Mouse (Mus musculus): ENCODE measurements at regions not wholly inside any gene's neighbourhood (a gene's known extent, or its start where the extent isn't known, plus 50 kb on each side); places are given as distances from the start of the nearest gene placed in this dataset.

- WGBS, result 69% methylated on average over 2 of the region's 2 CpGs
Observed at GRCm38 (mm10) chr13:60298575-60298974, 121.4 kb upstream of the Gas1 start.

GRCm38 (mm10) chr13:60299076-60299475 is 121.9 kb upstream of the Gas1 start:
- no peaks in the 10 kb centered on the region for H3K9me3 ChIP-seq (ENCODE audit: low read length)
- H3K4me2 ChIP-seq (ENCODE audit: low read depth), result no peak overlapping the region
- TF ChIP-seq CTCF (IDR thresholded peaks at IDR 0.05; ENCODE audit: low read depth), result no peak
- no peaks in the 10 kb centered on the region for H3K4me1 ChIP-seq (ENCODE audit: insufficient read depth)
- DNase-seq (no peak), ATAC-seq (no peak)
- H3K27me3 ChIP-seq (ENCODE audit: insufficient read depth, low read length), result no peaks in the 10 kb centered on the region
- no peak overlapping the region for H3K9ac ChIP-seq
- H3K27ac ChIP-seq (ENCODE audit: low read depth, low read length), result no peak overlapping the region
- H3K4me3 ChIP-seq (ENCODE audit: low read depth, low read length), result no peak overlapping the region
- WGBS, result 59% methylated on average over 5 of the region's 5 CpGs
- no peaks in the 10 kb centered on the region for H3K36me3 ChIP-seq (ENCODE audit: insufficient read depth)

More at GRCm38 (mm10) chr13:60298575-60298974, 121.4 kb upstream of the Gas1 start:
- H3K27ac ChIP-seq (ENCODE audit: low read depth, low read length), result no peak overlapping the region
- no peak overlapping the region for H3K4me2 ChIP-seq (ENCODE audit: low read depth)
- DNase-seq, result no peak
- H3K36me3 ChIP-seq (ENCODE audit: insufficient read depth), result no peaks in the 10 kb centered on the region
- H3K9me3 ChIP-seq (ENCODE audit: low read length), result no peaks in the 10 kb centered on the region
- no peaks in the 10 kb centered on the region for H3K27me3 ChIP-seq (ENCODE audit: insufficient read depth, low read length)
- H3K4me3 ChIP-seq (ENCODE audit: low read depth, low read length), result no peak overlapping the region
- H3K9ac ChIP-seq, result no peak overlapping the region
- no peak for ATAC-seq
- H3K4me1 ChIP-seq (ENCODE audit: insufficient read depth), result no peaks in the 10 kb centered on the region
- TF ChIP-seq CTCF (IDR thresholded peaks at IDR 0.05; ENCODE audit: low read depth), result no peak

GRCm38 (mm10) chr13:60303561-60303960 is 126.4 kb upstream of the Gas1 start:
- Histone ChIP-seq H3K9me3 (ENCODE audit: low read length) (no peaks in the 10 kb centered on the region), H3K36me3 (ENCODE audit: insufficient read depth) (no peaks in the 10 kb centered on the region), H3K4me1 (ENCODE audit: insufficient read depth) (0 out of 2 replicates have a peak, but pooled peaks cover 2% of the 10 kb centered on the region), H3K9ac (no peak overlapping the region), H3K27me3 (ENCODE audit: insufficient read depth, low read length) (no peaks in the 10 kb centered on the region), H3K4me2 (ENCODE audit: low read depth) (no peak overlapping the region), H3K27ac (ENCODE audit: low read depth, low read length) (no peak overlapping the region), H3K4me3 (ENCODE audit: low read depth, low read length) (no peak overlapping the region)
- DNase-seq, result no peak
- WGBS, result 92% methylated on average over 9 of the region's 9 CpGs
- no peak for ATAC-seq
- no peak for TF ChIP-seq CTCF (IDR thresholded peaks at IDR 0.05; ENCODE audit: low read depth)

- Histone ChIP-seq H3K4me2 (ENCODE audit: low read depth) (no peak overlapping the region), H3K9me3 (ENCODE audit: low read length) (no peaks in the 10 kb centered on the region), H3K27me3 (ENCODE audit: insufficient read depth, low read length) (no peaks in the 10 kb centered on the region), H3K9ac (no peak overlapping the region), H3K36me3 (ENCODE audit: insufficient read depth) (no peaks in the 10 kb centered on the region), H3K4me3 (ENCODE audit: low read depth, low read length) (no peak overlapping the region), H3K4me1 (ENCODE audit: insufficient read depth) (0 out of 2 replicates have a peak, but pooled peaks cover 2% of the 10 kb centered on the region), H3K27ac (ENCODE audit: low read depth, low read length) (no peak overlapping the region)
- no peak for ATAC-seq
- no peak for DNase-seq
- 42% methylated on average over 1 of the region's 1 CpGs for WGBS
- TF ChIP-seq CTCF (IDR thresholded peaks at IDR 0.05; ENCODE audit: low read depth), result no peak
Observed at GRCm38 (mm10) chr13:60305028-60305810, 128.1 kb upstream of the Gas1 start.

- WGBS, result 48% methylated on average over 13 of the region's 13 CpGs
- Histone ChIP-seq H3K4me3 (ENCODE audit: low read depth, low read length) (no peak overlapping the region), H3K9ac (no peak overlapping the region), H3K27ac (ENCODE audit: low read depth, low read length) (no peak overlapping the region), H3K36me3 (ENCODE audit: insufficient read depth) (no peaks in the 10 kb centered on the region), H3K4me2 (ENCODE audit: low read depth) (no peak overlapping the region), H3K9me3 (ENCODE audit: low read length) (no peaks in the 10 kb centered on the region), H3K27me3 (ENCODE audit: insufficient read depth, low read length) (no peaks in the 10 kb centered on the region), H3K4me1 (ENCODE audit: insufficient read depth) (0 out of 2 replicates have a peak, but pooled peaks cover 2% of the 10 kb centered on the region)
- TF ChIP-seq CTCF (IDR thresholded peaks at IDR 0.05; ENCODE audit: low read depth), result no peak
- no peak for DNase-seq
- ATAC-seq, result no peak; the same call in 1 of the 2 replicates
Observed at GRCm38 (mm10) chr13:60308062-60308801, 131.1 kb upstream of the Gas1 start.

GRCm38 (mm10) chr13:60309482-60309881 is 132.3 kb upstream of the Gas1 start:
- Histone ChIP-seq H3K27ac (ENCODE audit: low read depth, low read length) (no peak overlapping the region), H3K27me3 (ENCODE audit: insufficient read depth, low read length) (no peaks in the 10 kb centered on the region), H3K36me3 (ENCODE audit: insufficient read depth) (no peaks in the 10 kb centered on the region), H3K9ac (no peak overlapping the region), H3K4me2 (ENCODE audit: low read depth) (no peak overlapping the region), H3K9me3 (ENCODE audit: low read length) (no peaks in the 10 kb centered on the region), H3K4me1 (ENCODE audit: insufficient read depth) (0 out of 2 replicates have a peak, but pooled peaks cover 2% of the 10 kb centered on the region), H3K4me3 (ENCODE audit: low read depth, low read length) (no peak overlapping the region)
- 94% methylated on average over 12 of the region's 12 CpGs for WGBS
- DNase-seq, result no peak
- ATAC-seq, result no peak
- TF ChIP-seq CTCF (IDR thresholded peaks at IDR 0.05; ENCODE audit: low read depth), result no peak

GRCm38 (mm10) chr13:60309926-60310325 is 132.8 kb upstream of the Gas1 start:
- ATAC-seq, result no peak
- TF ChIP-seq CTCF (IDR thresholded peaks at IDR 0.05; ENCODE audit: low read depth), result no peak

More at GRCm38 (mm10) chr13:60309926-60310325, 132.8 kb upstream of the Gas1 start:
- DNase-seq, result no peak
- Histone ChIP-seq H3K4me3 (ENCODE audit: low read depth, low read length) (no peak overlapping the region), H3K4me2 (ENCODE audit: low read depth) (no peak overlapping the region), H3K9ac (no peak overlapping the region), H3K36me3 (ENCODE audit: insufficient read depth) (no peaks in the 10 kb centered on the region), H3K4me1 (ENCODE audit: insufficient read depth) (0 out of 2 replicates have a peak, but pooled peaks cover 2% of the 10 kb centered on the region), H3K27me3 (ENCODE audit: insufficient read depth, low read length) (no peaks in the 10 kb centered on the region), H3K27ac (ENCODE audit: low read depth, low read length) (no peak overlapping the region), H3K9me3 (ENCODE audit: low read length) (no peaks in the 10 kb centered on the region)
- 91% methylated on average over 4 of the region's 4 CpGs for WGBS

Measured in forebrain, postnatal 0 days (tissue).